Comparison of ENCODE assay signal across 10 mouse cellular contexts in genomic region chr6:145247886-145248285, GRCm38 (mm10). TPM values are rescaled to one million over a fixed set of nuclear protein-coding genes. Genes with fewer than 3 reads are reported as not detected.
DNase-seq lines count a peak whose midpoint lies in the region; ATAC-seq and TF ChIP-seq lines count a peak whose summit lies in the region.
"Had no signal": no experiment of that assay in that cellular context is flagged by ENCODE, and none has a peak within 500 bp of the region (broad histone marks: within the 10 kb centered on the region; RNA-seq: fewer than 3 reads in every experiment).

No protein-coding gene starts in this region.

- H3K27ac ChIP-seq in heart, embryonic 15.5 days, result no peak overlapping the region
- no peak overlapping the region for H3K27ac ChIP-seq in heart, embryonic 10.5 days
- H3K27ac ChIP-seq in embryonic facial prominence, embryonic 10.5 days (replicated peaks), result no peak overlapping the region
- H3K27ac ChIP-seq in hindbrain, postnatal 0 days, result no peak overlapping the region
- no peak overlapping the region for H3K27ac ChIP-seq in midbrain, embryonic 13.5 days
- no peak overlapping the region for H3K27ac ChIP-seq in kidney, embryonic 14.5 days (ENCODE audit: low read depth, low read length)

- no peak for DNase-seq in heart, embryonic 10.5 days (ENCODE audit: low spot score)
- DNase-seq in embryonic facial prominence, embryonic 10.5 days (ENCODE audit: low spot score), result no peak
- no peak for DNase-seq in hindbrain, postnatal 0 days (ENCODE audit: low spot score)
- DNase-seq in urinary bladder, postnatal 14 days (ENCODE audit: low spot score), result no peak
- DNase-seq in c-Kit-positive CD71-positive TER-119-positive erythroid progenitor cells, embryonic 14.5 days (ENCODE audit: low spot score), result no peak
- DNase-seq: lung, postnatal 10 days; spleen, adult 18-20 months had no signal

- H3K27me3 ChIP-seq in heart, embryonic 15.5 days, result peaks cover 13% of the 10 kb centered on the region
- H3K27me3 ChIP-seq in heart, embryonic 10.5 days (ENCODE audit: insufficient read depth, poor library complexity, severe bottlenecking), result peaks cover 24% of the 10 kb centered on the region; the same call in 1 of the 2 replicates
- peaks cover 12% of the 10 kb centered on the region for H3K27me3 ChIP-seq in embryonic facial prominence, embryonic 10.5 days (replicated peaks; ENCODE audit: low read depth, poor library complexity, severe bottlenecking)
- no peaks in the 10 kb centered on the region for H3K27me3 ChIP-seq in hindbrain, postnatal 0 days (ENCODE audit: insufficient read depth, low read length)
- H3K27me3 ChIP-seq in midbrain, embryonic 13.5 days, result 0 out of 2 replicates have a peak, but pooled peaks cover 2% of the 10 kb centered on the region
- no peaks in the 10 kb centered on the region for H3K27me3 ChIP-seq in kidney, embryonic 14.5 days (ENCODE audit: control insufficient read depth, insufficient read depth, low read length)

- 82% methylated on average over 3 of the region's 3 CpGs for WGBS in heart, embryonic 15.5 days
- 83% methylated on average over 3 of the region's 3 CpGs for WGBS in heart, embryonic 10.5 days
- 67% methylated on average over 3 of the region's 3 CpGs for WGBS in embryonic facial prominence, embryonic 10.5 days
- 59% methylated on average over 3 of the region's 3 CpGs for WGBS in hindbrain, postnatal 0 days
- WGBS in midbrain, embryonic 13.5 days, result 53% methylated on average over 3 of the region's 3 CpGs
- WGBS in kidney, embryonic 14.5 days, result 64% methylated on average over 3 of the region's 3 CpGs

- H3K36me3 ChIP-seq in heart, embryonic 15.5 days, result peaks cover 11% of the 10 kb centered on the region; the same call in 1 of the 2 replicates
- peaks cover 23% of the 10 kb centered on the region for H3K36me3 ChIP-seq in heart, embryonic 10.5 days
- H3K36me3 ChIP-seq in embryonic facial prominence, embryonic 10.5 days (replicated peaks), result peaks cover 36% of the 10 kb centered on the region
- peaks cover 6% of the 10 kb centered on the region; the same call in 1 of the 2 replicates for H3K36me3 ChIP-seq in hindbrain, postnatal 0 days (ENCODE audit: insufficient read depth, low read length)
- peaks cover 12% of the 10 kb centered on the region for H3K36me3 ChIP-seq in midbrain, embryonic 13.5 days
- H3K36me3 ChIP-seq in kidney, embryonic 14.5 days (ENCODE audit: control insufficient read depth, insufficient read depth, low read length), result peaks cover 15% of the 10 kb centered on the region; the same call in 1 of the 2 replicates

- peak overlapping the region; percentile 18; the same call in 1 of the 2 replicates for H3K4me2 ChIP-seq in heart, embryonic 15.5 days
- H3K4me2 ChIP-seq in hindbrain, postnatal 0 days (ENCODE audit: low read depth, low read length), result peak overlapping the region; percentile 71
- peak overlapping the region; percentile 47 for H3K4me2 ChIP-seq in midbrain, embryonic 13.5 days (replicated peaks)
- H3K4me2 ChIP-seq in kidney, embryonic 14.5 days (replicated peaks; ENCODE audit: low read depth, low read length), result no peak overlapping the region; the same call in 1 of the 2 replicates

- H3K9ac ChIP-seq in heart, embryonic 15.5 days, result no peak overlapping the region
- 0 out of 2 replicates have a peak overlapping the region, but pooled peaks have one; percentile 5 for H3K9ac ChIP-seq in hindbrain, postnatal 0 days (replicated peaks; ENCODE audit: low read length)
- H3K9ac ChIP-seq in midbrain, embryonic 13.5 days (replicated peaks), result peak overlapping the region; percentile 29
- no peak overlapping the region for H3K9ac ChIP-seq in kidney, embryonic 14.5 days (ENCODE audit: low read depth, low read length)

- H3K4me1 ChIP-seq in heart, embryonic 15.5 days (replicated peaks), result peaks cover 14% of the 10 kb centered on the region
- peaks cover 11% of the 10 kb centered on the region for H3K4me1 ChIP-seq in heart, embryonic 10.5 days
- peaks cover 25% of the 10 kb centered on the region for H3K4me1 ChIP-seq in embryonic facial prominence, embryonic 10.5 days
- H3K4me1 ChIP-seq in hindbrain, postnatal 0 days (ENCODE audit: insufficient read depth, low read length), result peaks cover 5% of the 10 kb centered on the region
- peaks cover 27% of the 10 kb centered on the region for H3K4me1 ChIP-seq in midbrain, embryonic 13.5 days (replicated peaks)
- peaks cover 9% of the 10 kb centered on the region; the same call in 1 of the 2 replicates for H3K4me1 ChIP-seq in kidney, embryonic 14.5 days (ENCODE audit: control insufficient read depth, insufficient read depth, low read length)

- ATAC-seq in heart, embryonic 15.5 days (replicated peaks; ENCODE audit: insufficient number of reproducible peaks, insufficient read depth, low FRiP score, low read depth), result no peak
- no peak for ATAC-seq in hindbrain, postnatal 0 days
- ATAC-seq in midbrain, embryonic 13.5 days, result no peak
- ATAC-seq in kidney, embryonic 14.5 days (ENCODE audit: low FRiP score, low TSS enrichment), result no peak

- no peak for TF ChIP-seq CTCF in hindbrain, postnatal 0 days (IDR thresholded peaks at IDR 0.05; ENCODE audit: low read depth)

- H3K9me3 ChIP-seq in heart, embryonic 15.5 days (replicated peaks), result no peaks in the 10 kb centered on the region
- no peaks in the 10 kb centered on the region for H3K9me3 ChIP-seq in heart, embryonic 10.5 days
- no peaks in the 10 kb centered on the region for H3K9me3 ChIP-seq in embryonic facial prominence, embryonic 10.5 days
- no peaks in the 10 kb centered on the region for H3K9me3 ChIP-seq in hindbrain, postnatal 0 days (ENCODE audit: low read length)
- H3K9me3 ChIP-seq in midbrain, embryonic 13.5 days, result no peaks in the 10 kb centered on the region
- no peaks in the 10 kb centered on the region for H3K9me3 ChIP-seq in kidney, embryonic 14.5 days (ENCODE audit: control insufficient read depth, low read length)

- H3K4me3 ChIP-seq in heart, embryonic 15.5 days, result peak overlapping the region; percentile 2; the same call in 1 of the 2 replicates
- no peak overlapping the region for H3K4me3 ChIP-seq in heart, embryonic 10.5 days
- H3K4me3 ChIP-seq in embryonic facial prominence, embryonic 10.5 days, result peak overlapping the region; percentile 95; the same call in 1 of the 2 replicates
- no peak overlapping the region for H3K4me3 ChIP-seq in hindbrain, postnatal 0 days (ENCODE audit: low read length)
- peak overlapping the region; percentile 17 for H3K4me3 ChIP-seq in midbrain, embryonic 13.5 days (replicated peaks)
- H3K4me3 ChIP-seq in kidney, embryonic 14.5 days (ENCODE audit: low read length), result no peak overlapping the region

RNA-seq across cellular contexts. Expression of gene Kras, which starts 2.2 kb away (rescaled TPM):
- 34.8 and 43.4 TPM in 2 replicates for polyA plus RNA-seq in heart, embryonic 15.5 days (2015; fragmentation: Nextera tagmentation; extraction: Ambion mirVana)
- polyA plus RNA-seq in heart, embryonic 10.5 days (2016; fragmentation: Nextera tagmentation; extraction: Ambion mirVana), result 45.2 and 70.6 TPM in 2 replicates
- 87.8 and 89.7 TPM in 2 replicates for polyA plus RNA-seq in embryonic facial prominence, embryonic 10.5 days (2016; fragmentation: Nextera tagmentation; extraction: Ambion mirVana)
- total RNA-seq in hindbrain, postnatal 0 days (2014; rRNA removed), result 25.9 and 27.9 TPM in 2 replicates
- polyA plus RNA-seq in hindbrain, postnatal 0 days (2015; fragmentation: Nextera tagmentation; extraction: Ambion mirVana), result 70.0 and 72.5 TPM in 2 replicates
- polyA plus RNA-seq in midbrain, embryonic 13.5 days (2015; fragmentation: Nextera tagmentation; extraction: Ambion mirVana), result 90.9 and 92.3 TPM in 2 replicates
- 79.4 and 97.9 TPM in 2 replicates for polyA plus RNA-seq in kidney, embryonic 14.5 days (2014; fragmentation: Nextera tagmentation; extraction: Ambion mirVana)

RNA-seq across cellular contexts. Expression of gene Etfrf1, which starts 37.0 kb away (rescaled TPM):
- 47.2 and 54.4 TPM in 2 replicates for polyA plus RNA-seq in heart, embryonic 15.5 days (2015; fragmentation: Nextera tagmentation; extraction: Ambion mirVana)
- polyA plus RNA-seq in heart, embryonic 10.5 days (2016; fragmentation: Nextera tagmentation; extraction: Ambion mirVana), result 53.3 and 57.3 TPM in 2 replicates
- 27.6 and 29.8 TPM in 2 replicates for polyA plus RNA-seq in embryonic facial prominence, embryonic 10.5 days (2016; fragmentation: Nextera tagmentation; extraction: Ambion mirVana)
- 10.9 and 11.8 TPM in 2 replicates for total RNA-seq in hindbrain, postnatal 0 days (2014; rRNA removed)
- polyA plus RNA-seq in hindbrain, postnatal 0 days (2015; fragmentation: Nextera tagmentation; extraction: Ambion mirVana), result 33.5 and 36.3 TPM in 2 replicates
- polyA plus RNA-seq in midbrain, embryonic 13.5 days (2015; fragmentation: Nextera tagmentation; extraction: Ambion mirVana), result 33.8 and 36.4 TPM in 2 replicates
- polyA plus RNA-seq in kidney, embryonic 14.5 days (2014; fragmentation: Nextera tagmentation; extraction: Ambion mirVana), result 39.2 and 47.3 TPM in 2 replicates

RNA-seq across cellular contexts. Expression of gene Casc1, which starts 37.1 kb away (rescaled TPM):
- polyA plus RNA-seq in heart, embryonic 15.5 days (2015; fragmentation: Nextera tagmentation; extraction: Ambion mirVana), result 0.29 and 0.32 TPM in 2 replicates
- 0.38 and 0.45 TPM in 2 replicates for polyA plus RNA-seq in heart, embryonic 10.5 days (2016; fragmentation: Nextera tagmentation; extraction: Ambion mirVana)
- 0.32 and 0.40 TPM in 2 replicates for polyA plus RNA-seq in embryonic facial prominence, embryonic 10.5 days (2016; fragmentation: Nextera tagmentation; extraction: Ambion mirVana)
- total RNA-seq in hindbrain, postnatal 0 days (2014; rRNA removed), result 1.5 and 1.7 TPM in 2 replicates
- polyA plus RNA-seq in hindbrain, postnatal 0 days (2015; fragmentation: Nextera tagmentation; extraction: Ambion mirVana), result 0.80 and 1.2 TPM in 2 replicates
- 0.58 and 1.2 TPM in 2 replicates for polyA plus RNA-seq in midbrain, embryonic 13.5 days (2015; fragmentation: Nextera tagmentation; extraction: Ambion mirVana)
- polyA plus RNA-seq in kidney, embryonic 14.5 days (2014; fragmentation: Nextera tagmentation; extraction: Ambion mirVana), result 0.20 and 0.79 TPM in 2 replicates

Comparison
In these comparisons a context has a peak if more than half of its experiments do, and no peak if none do; other contexts are left out.
1. H3K4me3 ChIP-seq: peak in heart, embryonic 15.5 days (single experiment), embryonic facial prominence, embryonic 10.5 days (single experiment) and midbrain, embryonic 13.5 days (single experiment); none in heart, embryonic 10.5 days (single experiment), hindbrain, postnatal 0 days (single experiment) and kidney, embryonic 14.5 days (single experiment).
2. H3K9ac ChIP-seq: peak in hindbrain, postnatal 0 days (single experiment) and midbrain, embryonic 13.5 days (single experiment); none in heart, embryonic 15.5 days (single experiment) and kidney, embryonic 14.5 days (single experiment).